Comparison of ENCODE assay signal across 15 mouse cellular contexts in the genomic region with DNA sequence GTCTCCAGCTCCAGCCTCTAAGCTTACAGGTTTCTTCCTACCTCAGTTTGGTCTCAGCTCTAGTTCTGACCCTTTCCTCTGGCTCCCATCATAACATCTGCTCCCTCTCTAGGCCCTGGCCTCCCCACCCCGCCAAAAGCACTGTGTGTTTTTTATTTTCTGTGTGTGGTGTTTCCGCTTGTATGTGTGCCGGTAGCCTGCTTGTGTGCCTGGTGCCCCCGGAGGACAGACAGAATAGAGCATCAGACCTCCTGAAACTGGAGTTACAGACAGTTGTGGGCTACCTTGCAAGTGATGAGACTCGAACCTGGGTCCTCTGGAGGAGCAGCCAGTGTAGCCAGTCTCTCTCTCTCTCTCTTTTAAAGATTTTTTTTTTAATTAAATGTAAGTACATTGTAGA. TPM values are rescaled to one million over a fixed set of nuclear protein-coding genes. Genes with fewer than 3 reads are reported as not detected.
A peak's percentile ranks its signal among the peaks of the same experiment; 100 is the strongest.
DNase-seq lines count a peak whose midpoint lies in the region; ATAC-seq lines count a peak whose summit lies in the region.
"Had no signal": no experiment of that assay in that cellular context is flagged by ENCODE, and none has a peak within 500 bp of the region (broad histone marks: within the 10 kb centered on the region; RNA-seq: fewer than 3 reads in every experiment).

No protein-coding gene starts in this region.

- H3K9me3 ChIP-seq in liver, embryonic 12.5 days (replicated peaks): no peaks in the 10 kb centered on the region
- H3K9me3 ChIP-seq in liver, embryonic 16.5 days (replicated peaks; ENCODE audit: control insufficient read depth, low read length): no peaks in the 10 kb centered on the region
- H3K9me3 ChIP-seq: forebrain, embryonic 13.5 days; limb, embryonic 13.5 days; midbrain, embryonic 12.5 days had no signal

- H3K27me3 ChIP-seq in liver, embryonic 12.5 days (replicated peaks): peaks cover 30% of the 10 kb centered on the region
- H3K27me3 ChIP-seq in liver, embryonic 16.5 days (ENCODE audit: control insufficient read depth, insufficient read depth, low read depth, low read length): peaks cover 7% of the 10 kb centered on the region

- H3K27ac ChIP-seq in liver, embryonic 12.5 days: peak overlapping the region; percentile 52; the same call in 1 of the 2 replicates
- peak overlapping the region; percentile 62; the same call in 1 of the 2 replicates for H3K27ac ChIP-seq in liver, embryonic 16.5 days (ENCODE audit: low read length)
- H3K27ac ChIP-seq: embryonic facial prominence, embryonic 13.5 days; forebrain, embryonic 13.5 days; limb, embryonic 13.5 days; midbrain, embryonic 12.5 days had no signal

- H3K9ac ChIP-seq in liver, embryonic 12.5 days: no peak overlapping the region
- H3K9ac ChIP-seq in liver, embryonic 16.5 days (ENCODE audit: low read depth, low read length): no peak overlapping the region
- H3K9ac ChIP-seq: embryonic facial prominence, embryonic 13.5 days; forebrain, embryonic 13.5 days; limb, embryonic 13.5 days; midbrain, embryonic 12.5 days had no signal

- H3K4me3 ChIP-seq in liver, embryonic 12.5 days: no peak overlapping the region
- H3K4me3 ChIP-seq in liver, embryonic 16.5 days (ENCODE audit: low read depth, low read length): no peak overlapping the region
- H3K4me3 ChIP-seq: embryonic facial prominence, embryonic 13.5 days; forebrain, embryonic 13.5 days; limb, embryonic 13.5 days; midbrain, embryonic 12.5 days had no signal

- DNase-seq in liver: no peak
- peak; percentile 41 for DNase-seq in CD4-positive helper T cell, adult 2 months (ENCODE audit: low read depth, low spot score)
- DNase-seq in ES-CJ7 (ENCODE audit: low read depth, low spot score): peak; percentile 58
- no peak for DNase-seq in ovary, postnatal 14 days (ENCODE audit: low spot score)
- no peak for DNase-seq in right cerebral cortex, postnatal 36 days (ENCODE audit: low spot score in 2 of 2)
- DNase-seq: cerebellum, postnatal 14 days; gastrocnemius, postnatal 14 days; heart, postnatal 4 days had no signal

- no peak overlapping the region for H3K4me2 ChIP-seq in liver, embryonic 12.5 days
- H3K4me2 ChIP-seq in liver, embryonic 16.5 days (ENCODE audit: low read depth, low read length): peak overlapping the region; percentile 0; the same call in 1 of the 2 replicates
- H3K4me2 ChIP-seq: embryonic facial prominence, embryonic 13.5 days; forebrain, embryonic 13.5 days; heart, embryonic 11.5 days; limb, embryonic 13.5 days; midbrain, embryonic 12.5 days had no signal

- H3K36me3 ChIP-seq in liver, embryonic 12.5 days: no peaks in the 10 kb centered on the region
- no peaks in the 10 kb centered on the region for H3K36me3 ChIP-seq in liver, embryonic 16.5 days (ENCODE audit: control insufficient read depth, insufficient read depth)
- H3K36me3 ChIP-seq: embryonic facial prominence, embryonic 13.5 days; limb, embryonic 13.5 days; midbrain, embryonic 12.5 days had no signal

- WGBS in liver, embryonic 12.5 days (ENCODE audit: insufficient replicate concordance): 42% methylated on average over 5 of the region's 5 CpGs
- 31% methylated on average over 5 of the region's 5 CpGs for WGBS in liver, embryonic 16.5 days (ENCODE audit: insufficient replicate concordance)

- H3K4me1 ChIP-seq in liver, embryonic 12.5 days: peaks cover 39% of the 10 kb centered on the region
- peaks cover 9% of the 10 kb centered on the region for H3K4me1 ChIP-seq in liver, embryonic 16.5 days (ENCODE audit: control insufficient read depth, low read depth, low read length)
- H3K4me1 ChIP-seq: forebrain, embryonic 13.5 days; midbrain, embryonic 12.5 days had no signal

- ATAC-seq in liver, embryonic 12.5 days: no peak
- peak; percentile 9; the same call in 1 of the 2 replicates for ATAC-seq in liver, embryonic 16.5 days (ENCODE audit: low read depth)
- ATAC-seq: forebrain, embryonic 13.5 days had no signal

RNA-seq across cellular contexts. Expression of gene Ggt1, which starts 4.9 kb away (rescaled TPM):
- polyA plus RNA-seq in liver, embryonic 12.5 days (2016; fragmentation: Nextera tagmentation; extraction: Ambion mirVana): 2.6 and 4.7 TPM in 2 replicates
- 27.7 and 40.9 TPM in 2 replicates for polyA plus RNA-seq in liver, embryonic 16.5 days (2015; fragmentation: Nextera tagmentation; extraction: Ambion mirVana)

RNA-seq across cellular contexts. Expression of gene Lrrc75b, which starts 6.2 kb away (rescaled TPM):
- polyA plus RNA-seq in liver, embryonic 12.5 days (2016; fragmentation: Nextera tagmentation; extraction: Ambion mirVana): 0.11 and 0.12 TPM in 2 replicates
- 0.05 and 0.06 TPM in 2 replicates for polyA plus RNA-seq in liver, embryonic 16.5 days (2015; fragmentation: Nextera tagmentation; extraction: Ambion mirVana)

RNA-seq across cellular contexts. Expression of gene Ggt5, which starts 22.8 kb away (rescaled TPM):
- 0.21 and 0.41 TPM in 2 replicates for polyA plus RNA-seq in liver, embryonic 12.5 days (2016; fragmentation: Nextera tagmentation; extraction: Ambion mirVana)
- polyA plus RNA-seq in liver, embryonic 16.5 days (2015; fragmentation: Nextera tagmentation; extraction: Ambion mirVana): 0.77 and 0.98 TPM in 2 replicates

RNA-seq across cellular contexts. Expression of gene Gucd1, which starts 48.5 kb away (rescaled TPM):
- 46.6 and 50.5 TPM in 2 replicates for polyA plus RNA-seq in liver, embryonic 12.5 days (2016; fragmentation: Nextera tagmentation; extraction: Ambion mirVana)
- polyA plus RNA-seq in liver, embryonic 16.5 days (2015; fragmentation: Nextera tagmentation; extraction: Ambion mirVana): 64.4 and 69.3 TPM in 2 replicates

RNA-seq across cellular contexts. Expression of gene Snrpd3, which starts 49.0 kb away (rescaled TPM):
- polyA plus RNA-seq in liver, embryonic 12.5 days (2016; fragmentation: Nextera tagmentation; extraction: Ambion mirVana): 119 and 126 TPM in 2 replicates
- 56.9 and 61.7 TPM in 2 replicates for polyA plus RNA-seq in liver, embryonic 16.5 days (2015; fragmentation: Nextera tagmentation; extraction: Ambion mirVana)

Comparison
In these comparisons a context has a peak if more than half of its experiments do, and no peak if none do; other contexts are left out.
1. DNase-seq: peak in CD4-positive helper T cell, adult 2 months (single experiment) and ES-CJ7 (single experiment); none in liver (single experiment), ovary, postnatal 14 days (single experiment) and right cerebral cortex, postnatal 36 days (0 of 2).